Mouse (Mus musculus) adrenal gland (tissue): ENCODE results near the gene Olfr123.

Experiments used
- intact Hi-C: fragments of 180-260 bp; cut with DNase I; formaldehyde crosslinking; loops from one replicate; pipeline ENCODE4 v1.15.1; 2025
- long read RNA-seq, 2 experiments: library from polyadenylated mRNA; unstranded; transcript quantifications; one replicate each; pipeline ENCODE4 v2.0.0; 2020; ENCODE audit warnings: borderline replicate concordance in 1 of 2; ENCODE audit not compliant: insufficient replicate concordance in 1 of 2

Gene Olfr123
- long read RNA-seq, experiment 1: 0 reads
- long read RNA-seq, experiment 2: 0 reads

DNA sequence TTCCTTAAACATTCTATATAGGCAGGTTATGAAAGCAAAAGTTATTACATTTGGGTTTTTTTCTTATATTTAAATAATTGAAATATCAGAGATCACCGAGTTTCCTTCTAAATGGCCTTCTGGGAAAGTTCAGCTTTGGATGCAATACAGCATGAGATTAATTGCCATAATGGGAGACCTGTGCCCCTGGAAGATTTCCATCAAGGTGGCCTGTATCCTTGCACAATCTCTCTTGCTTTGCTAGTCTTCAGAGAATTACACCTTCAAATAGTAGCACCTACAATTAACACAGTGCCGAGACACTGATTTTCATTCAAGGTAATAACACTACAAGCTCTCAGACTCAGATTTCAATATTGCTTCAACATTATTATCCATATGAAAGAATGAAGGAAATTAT is at the start of gene Olfr123:
Gene Olfr123, plus strand, starts transcription at position 301 of the 400 bp plus-strand sequence.
- intact Hi-C loops: no loop called here

DNA sequence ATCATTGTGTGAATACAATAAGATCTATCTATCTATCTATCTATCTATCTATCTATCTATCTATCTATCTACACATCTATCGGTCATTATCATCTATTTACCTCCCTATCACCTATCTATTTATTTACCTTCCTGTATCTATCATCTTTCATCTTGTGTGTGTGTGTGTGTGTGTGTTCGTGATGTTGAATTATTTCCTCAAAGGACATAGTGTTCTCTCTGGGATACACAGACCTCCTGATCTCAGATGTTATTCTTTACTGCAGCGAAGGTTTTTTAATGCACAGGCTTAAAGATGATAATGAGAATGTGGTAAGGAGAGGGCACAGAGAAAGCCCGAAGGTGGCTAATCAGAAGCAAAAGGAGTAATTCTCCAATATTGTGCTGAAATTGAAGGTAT is 25.0 kb upstream of the Olfr123 start, which contains the start of gene Olfr122:
Gene Olfr122, plus strand, starts transcription at position 301 of the 400 bp plus-strand sequence.
- intact Hi-C loops: no loop called here

DNA sequence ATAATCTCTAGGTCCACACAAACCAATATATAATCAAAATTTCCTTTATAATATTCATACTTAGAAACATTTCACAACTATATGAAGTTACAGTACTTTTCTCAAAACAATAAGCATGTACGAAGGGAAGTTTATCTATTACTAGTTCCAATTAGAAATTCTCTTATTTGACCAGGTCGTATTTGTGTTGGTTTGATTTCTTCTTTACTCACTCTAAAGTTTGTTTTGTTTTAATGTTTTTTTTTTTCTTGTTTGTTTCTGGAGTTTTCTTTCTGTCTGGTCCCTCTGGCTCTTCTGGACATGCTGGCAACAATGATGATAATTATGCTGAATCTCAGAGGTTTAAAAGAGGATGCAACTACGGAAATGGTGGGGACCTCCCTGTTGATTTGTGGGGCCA is 6.3 kb downstream of the Olfr123 start, which contains the start of gene Olfr124:
Gene Olfr124, plus strand, starts transcription at position 301 of the 400 bp plus-strand sequence.
- intact Hi-C loops: no loop called here

DNA sequence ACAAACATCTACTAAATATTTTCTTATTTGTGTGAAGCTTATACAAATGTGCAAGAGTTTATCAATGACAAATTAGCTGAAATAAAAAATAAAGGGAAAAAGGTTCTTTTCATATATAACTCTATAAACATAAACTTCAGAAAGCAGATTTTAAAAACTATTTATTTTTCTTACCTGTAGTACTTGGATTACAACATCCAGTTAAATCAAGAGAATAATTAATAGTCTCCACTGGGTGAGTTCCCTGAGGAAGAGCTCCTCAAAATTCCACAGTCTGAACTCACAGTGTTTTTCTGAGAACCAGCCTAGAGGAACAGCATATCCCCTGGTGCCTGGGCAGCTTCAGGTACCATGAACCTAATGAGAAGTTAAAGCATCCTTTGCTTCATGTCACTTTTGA is 39.3 kb downstream of the Olfr123 start, which contains the start of gene Olfr125:
Gene Olfr125, plus strand, starts transcription at position 301 of the 400 bp plus-strand sequence.
- intact Hi-C loops: no loop called here

DNA sequence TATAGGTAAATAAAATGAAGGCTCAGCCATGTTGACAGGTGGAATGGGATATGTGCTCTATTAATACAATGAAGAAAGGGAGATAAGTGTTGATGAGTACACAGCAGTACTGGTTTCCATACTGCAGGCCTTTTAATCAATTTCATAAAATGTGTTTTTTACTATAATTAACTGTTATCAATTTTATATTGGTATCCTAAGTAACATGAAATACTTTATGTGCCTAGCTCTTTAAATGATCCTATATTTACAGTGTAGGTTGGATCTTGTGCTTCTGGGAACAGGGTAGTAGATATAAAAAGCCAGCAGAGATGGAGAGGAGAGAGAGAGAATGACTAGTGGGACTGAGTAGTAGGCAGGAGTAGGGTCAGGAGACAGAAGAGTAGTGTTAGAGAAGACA is 53.9 kb downstream of the Olfr123 start, which contains the start of gene Olfr126:
Gene Olfr126, plus strand, starts transcription at position 301 of the 400 bp plus-strand sequence.
- intact Hi-C loops: no loop called here
